Mouse (Mus musculus) testis, adult 2 months (tissue): ENCODE measurements at regions not wholly inside any gene's neighbourhood (a gene's known extent, or its start where the extent isn't known, plus 50 kb on each side); places are given as distances from the start of the nearest gene placed in this dataset.

Experiments used
- CTCF ChIP-seq: fragments of 200-500 bp; IDR thresholded peaks from 2 replicates; pipeline ENCODE4 v1.5.1; 2012; ENCODE audit warnings: low read depth, mild to moderate bottlenecking, inconsistent platforms, low read length, moderate library complexity; ENCODE audit not compliant: control insufficient read depth, insufficient read depth, insufficient replicate concordance
- POLR2A ChIP-seq: fragments of 200-500 bp; IDR thresholded peaks from 2 replicates; pipeline ENCODE4 v1.6.1; 2012; ENCODE audit warnings: low read depth, mild to moderate bottlenecking, inconsistent platforms, low read length, moderate library complexity; ENCODE audit not compliant: control insufficient read depth

DNA sequence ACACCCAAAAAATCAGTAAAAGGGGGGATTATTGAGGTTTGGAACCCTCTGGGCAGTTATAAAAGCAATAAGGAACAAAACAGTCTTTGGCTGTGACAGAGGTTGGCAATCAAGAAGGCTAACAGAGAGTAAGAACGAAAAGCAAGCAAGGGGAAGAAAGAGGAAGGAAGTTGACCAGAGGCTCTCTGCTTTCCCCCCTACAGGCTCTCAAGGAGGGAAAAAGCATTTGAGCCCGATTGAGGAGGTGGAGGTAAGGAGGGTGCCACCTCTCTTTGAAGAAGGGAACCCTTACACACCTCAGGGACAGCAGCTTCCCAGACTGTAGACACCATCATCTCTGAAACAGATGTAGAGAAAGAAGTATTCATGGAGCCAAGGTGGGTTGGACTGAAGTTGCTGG, 194.6 kb upstream of the Hnrnpa3 start:
- no peak for TF ChIP-seq CTCF
- TF ChIP-seq POLR2A = no peak
